Mouse (Mus musculus) midbrain, postnatal 0 days (tissue): ENCODE measurements around the gene Macf1. TPM values are rescaled to one million over a fixed set of nuclear protein-coding genes. Genes with fewer than 3 reads are reported as not detected.
"Not testable (repeated sequence)": the region's sequence is repeated elsewhere in the genome, so short reads cannot be mapped to it uniquely, and the experiment has no call there.

Experiments
- ATAC-seq: fragments of 200-750 bp; cut with Nextera tagmentation; 2 replicates; pipeline ENCODE4 v1.8.0; 2017; ENCODE audit warnings: moderate number of reproducible peaks, mild to moderate bottlenecking, moderate TSS enrichment, moderate library complexity; ENCODE audit not compliant: low FRiP score
- DNase-seq: peaks from one replicate; pipeline ENCODE4 v3.0.0-alpha.2; 2015; ENCODE audit warnings: low spot score
- H3K27ac ChIP-seq: fragments of 300-500 bp; sonication (generic); 2 replicates; pipeline ENCODE4 v1.5.1; 2014; ENCODE audit warnings: low read depth, mild to moderate bottlenecking, low read length, mixed read lengths
- H3K27me3 ChIP-seq: fragments of 300-500 bp; sonication (generic); 2 replicates; pipeline ENCODE4 v1.6.1; 2014; ENCODE audit warnings: low read length, control low read depth, mixed read lengths; ENCODE audit not compliant: insufficient read depth
- H3K36me3 ChIP-seq: fragments of 300-500 bp; sonication (generic); 2 replicates; pipeline ENCODE4 v1.6.1; 2014; ENCODE audit warnings: low read length, control low read depth, mixed read lengths; ENCODE audit not compliant: insufficient read depth
- H3K4me1 ChIP-seq: fragments of 300-500 bp; sonication (generic); 2 replicates; pipeline ENCODE4 v1.6.1; 2014; ENCODE audit warnings: mild to moderate bottlenecking, control low read depth, antibody characterized with exemption, low read length, mixed read lengths; ENCODE audit not compliant: insufficient read depth
- H3K4me2 ChIP-seq: fragments of 300-500 bp; sonication (generic); 2 replicates; pipeline ENCODE4 v1.6.1; 2014; ENCODE audit warnings: low read depth, mild to moderate bottlenecking, low read length, mixed read lengths; ENCODE audit not compliant: poor library complexity, severe bottlenecking
- H3K4me3 ChIP-seq: fragments of 300-500 bp; sonication (generic); 2 replicates; pipeline ENCODE4 v1.5.1; 2014; ENCODE audit warnings: low read depth, mild to moderate bottlenecking, low read length, moderate library complexity
- H3K9ac ChIP-seq: fragments of 300-500 bp; sonication (generic); replicated peaks from 2 replicates; pipeline ENCODE4 v1.6.1; 2014; ENCODE audit warnings: mild to moderate bottlenecking, low read length, moderate library complexity, mixed read lengths; ENCODE audit not compliant: poor library complexity, severe bottlenecking
- H3K9me3 ChIP-seq: fragments of 300-500 bp; sonication (generic); 2 replicates; pipeline ENCODE4 v1.6.1; 2016; ENCODE audit warnings: low read length, control low read depth
- CTCF ChIP-seq: IDR thresholded peaks from 2 replicates; pipeline ENCODE4 v1.5.1; 2016; ENCODE audit warnings: antibody characterized with exemption, mild to moderate bottlenecking
- WGBS: fragments of 180-500 bp; shearing (Covaris S2); extraction: QIAGEN DNeasy Blood & Tissue Kit; methylation state at CpG from one replicate; pipeline ENCODE4 v1.1.7; 2014; 5-methylcytosine and 5-hydroxymethylcytosine counted together
- polyA plus RNA-seq: library from polyadenylated mRNA; unstranded; fragments of >200 nt; fragmentation: Nextera tagmentation; extraction: Ambion mirVana; gene quantifications from 2 replicates; pipeline ENCODE4 v1.2.1, GENCODE M21; 2015
- total RNA-seq: library from RNA; depleted of rRNA; stranded (reverse); fragments of >200 nt; gene quantifications from 2 replicates; pipeline ENCODE4 v1.2.3, GENCODE M21; 2014

Gene Macf1
- total and polyA plus RNA-seq, 2 experiments from 2014 or later = 73.3 to 338 TPM

DNA sequence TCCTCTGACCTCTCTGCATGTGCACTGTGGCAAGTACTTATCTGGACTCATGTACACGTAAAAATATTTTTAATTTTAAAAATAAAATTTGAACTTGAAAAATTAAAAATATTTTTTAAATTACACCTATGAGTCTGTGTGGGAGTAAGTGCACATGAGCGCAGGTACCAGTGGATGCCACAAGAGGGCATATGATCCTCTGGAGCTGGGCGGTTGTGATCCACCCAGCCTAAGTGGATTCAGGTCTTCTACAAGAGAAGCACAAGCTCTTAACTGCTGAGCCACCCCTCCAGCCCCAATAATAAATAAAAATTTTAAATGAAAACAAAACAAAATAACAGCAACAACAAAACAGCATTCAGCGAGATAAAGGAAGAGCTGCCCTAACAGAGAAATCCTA is 351.0 kb downstream of the Macf1 start:
- no peak overlapping the region for H3K4me2 ChIP-seq
- no peak overlapping the region for H3K27ac ChIP-seq
- no peak for DNase-seq
- no peaks in the 10 kb centered on the region for H3K4me1 ChIP-seq
- no peaks in the 10 kb centered on the region for H3K27me3 ChIP-seq
- H3K9ac ChIP-seq = no peak overlapping the region
- TF ChIP-seq CTCF = no peak
- H3K4me3 ChIP-seq = no peak overlapping the region
- ATAC-seq = no peak
- 97% methylated on average over 4 of the region's 4 CpGs for WGBS
- H3K36me3 ChIP-seq = no peaks in the 10 kb centered on the region
- no peaks in the 10 kb centered on the region for H3K9me3 ChIP-seq

DNA sequence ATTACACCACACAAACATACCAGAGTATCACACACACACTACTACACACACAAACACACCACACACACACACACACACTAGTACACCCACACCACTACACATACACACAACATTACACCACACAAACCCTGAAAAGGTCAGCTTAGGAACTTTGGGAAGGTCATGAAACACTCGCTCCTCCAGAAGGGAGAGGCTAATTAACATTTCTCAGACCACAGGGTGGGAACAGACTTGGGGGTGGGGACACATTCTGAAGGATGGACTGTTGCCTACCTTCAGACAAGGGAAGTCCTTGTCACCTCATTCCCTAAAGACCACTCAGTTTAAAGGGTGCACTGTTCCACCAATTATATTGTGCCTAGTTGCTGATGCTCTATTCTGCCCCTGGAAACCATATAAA is 352.2 kb downstream of the Macf1 start:
- not testable (repeated sequence) for H3K9me3 ChIP-seq, DNase-seq, H3K27me3 ChIP-seq, H3K4me1 ChIP-seq, H3K36me3 ChIP-seq, H3K4me3 ChIP-seq, ATAC-seq, H3K27ac ChIP-seq, H3K4me2 ChIP-seq, H3K9ac ChIP-seq
- WGBS = 65% methylated on average over 1 of the region's 1 CpGs

DNA sequence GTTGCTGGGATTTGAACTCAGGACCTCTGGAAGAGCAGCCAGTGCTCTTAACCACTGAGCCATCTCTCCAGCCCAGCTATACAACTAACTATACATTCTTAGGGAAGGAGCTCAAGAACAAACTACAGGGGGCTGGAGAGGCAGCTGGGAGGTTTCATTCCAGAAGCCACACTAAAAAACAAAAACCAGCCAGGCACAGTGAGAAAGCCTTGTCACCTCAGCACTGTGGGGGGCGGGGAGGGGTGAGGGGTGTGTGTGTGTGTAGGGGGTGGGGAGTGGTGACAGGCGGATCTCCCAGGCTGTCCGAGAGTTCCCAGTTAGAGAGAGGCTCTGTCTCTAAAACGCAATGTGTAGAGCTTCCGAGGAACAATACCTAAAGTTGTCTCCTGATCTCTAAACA is 352.8 kb downstream of the Macf1 start:
- Histone ChIP-seq H3K27ac (no peak overlapping the region), H3K4me3 (no peak overlapping the region), H3K9me3 (no peaks in the 10 kb centered on the region), H3K27me3 (no peaks in the 10 kb centered on the region), H3K4me1 (no peaks in the 10 kb centered on the region), H3K4me2 (no peak overlapping the region), H3K36me3 (no peaks in the 10 kb centered on the region), H3K9ac (no peak overlapping the region)
- 73% methylated on average over 5 of the region's 5 CpGs for WGBS
- no peak for DNase-seq
- no peak for TF ChIP-seq CTCF
- no peak for ATAC-seq

DNA sequence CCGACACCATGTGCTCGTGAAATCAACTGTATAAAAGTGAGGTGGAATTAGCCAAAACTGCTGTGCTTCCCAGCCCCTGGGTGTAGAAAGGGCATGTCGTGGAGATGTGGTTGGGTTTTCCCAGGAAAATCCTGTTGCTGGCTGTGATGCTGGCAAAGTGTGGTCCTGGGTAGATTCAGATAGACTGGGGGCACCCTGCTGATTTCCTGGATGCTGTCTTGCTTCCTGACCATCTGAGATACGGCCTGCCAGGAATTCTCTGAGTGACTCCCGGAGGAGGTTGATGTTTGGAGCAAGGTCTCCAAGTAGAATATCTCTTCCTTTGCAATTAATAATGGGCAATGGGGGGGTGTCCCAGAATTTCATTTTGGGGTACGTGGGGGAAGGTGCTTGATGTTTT is 355.2 kb downstream of the Macf1 start:
- no peaks in the 10 kb centered on the region for H3K36me3 ChIP-seq
- H3K4me3 ChIP-seq = no peak overlapping the region
- no peaks in the 10 kb centered on the region for H3K4me1 ChIP-seq
- H3K4me2 ChIP-seq = no peak overlapping the region
- H3K9me3 ChIP-seq = no peaks in the 10 kb centered on the region
- no peak overlapping the region for H3K27ac ChIP-seq
- H3K27me3 ChIP-seq = no peaks in the 10 kb centered on the region
- no peak overlapping the region for H3K9ac ChIP-seq
- ATAC-seq (no peak), DNase-seq (no peak)
- TF ChIP-seq CTCF = no peak
- WGBS = 67% methylated on average over 6 of the region's 6 CpGs

DNA sequence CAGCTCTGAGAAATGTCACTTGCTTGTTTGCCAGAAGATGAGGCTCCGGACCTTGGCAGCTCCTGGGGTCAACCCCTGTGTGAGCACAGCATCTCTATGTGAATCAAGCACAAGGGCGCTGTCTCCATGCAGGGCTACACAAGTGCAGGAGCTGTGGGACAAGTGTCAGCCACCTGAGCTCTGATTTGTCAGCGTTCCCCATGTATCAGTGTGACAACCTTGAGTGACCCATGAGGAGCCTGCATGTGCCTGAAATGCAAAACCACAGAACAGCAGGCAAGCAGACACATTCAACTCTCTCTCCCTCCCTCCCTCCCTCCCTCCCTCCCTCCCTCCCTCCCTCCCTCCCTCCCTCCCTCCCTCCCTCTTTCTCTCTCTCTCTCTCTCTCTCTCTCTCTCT is 356.5 kb downstream of the Macf1 start:
- no peak for DNase-seq
- Histone ChIP-seq H3K9ac (no peak overlapping the region), H3K4me2 (no peak overlapping the region), H3K27me3 (no peaks in the 10 kb centered on the region), H3K4me3 (no peak overlapping the region), H3K27ac (no peak overlapping the region), H3K36me3 (no peaks in the 10 kb centered on the region), H3K4me1 (no peaks in the 10 kb centered on the region), H3K9me3 (no peaks in the 10 kb centered on the region)
- no peak for TF ChIP-seq CTCF
- 58% methylated on average over 3 of the region's 3 CpGs for WGBS
- no peak for ATAC-seq

DNA sequence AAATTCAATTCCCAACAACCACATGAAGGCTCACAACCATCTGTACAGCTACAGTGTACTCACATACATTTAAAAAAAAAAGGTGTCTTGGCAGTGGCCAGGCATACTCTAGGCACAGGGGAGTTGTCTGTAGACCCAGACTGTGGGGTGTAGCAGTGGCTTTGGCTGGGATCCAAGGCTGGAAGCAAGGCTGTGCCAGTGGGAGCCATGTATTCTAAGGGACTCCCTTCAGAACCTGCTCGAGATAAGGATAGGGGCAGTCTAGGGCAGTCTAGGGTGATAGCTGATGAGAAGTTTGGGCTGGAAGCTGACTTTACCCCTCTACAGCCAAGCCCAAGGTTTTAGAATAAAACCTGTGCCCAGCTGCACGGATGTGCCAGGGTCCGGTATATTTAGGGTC is 358.1 kb downstream of the Macf1 start:
- no peak overlapping the region for H3K9ac ChIP-seq
- 78% methylated on average over 3 of the region's 3 CpGs for WGBS
- H3K4me3 ChIP-seq = no peak overlapping the region
- DNase-seq = no peak
- H3K4me1 ChIP-seq = no peaks in the 10 kb centered on the region
- H3K27me3 ChIP-seq = no peaks in the 10 kb centered on the region
- no peaks in the 10 kb centered on the region for H3K36me3 ChIP-seq
- TF ChIP-seq CTCF = no peak
- ATAC-seq = no peak
- H3K27ac ChIP-seq = no peak overlapping the region
- H3K9me3 ChIP-seq = no peaks in the 10 kb centered on the region
- H3K4me2 ChIP-seq = no peak overlapping the region

DNA sequence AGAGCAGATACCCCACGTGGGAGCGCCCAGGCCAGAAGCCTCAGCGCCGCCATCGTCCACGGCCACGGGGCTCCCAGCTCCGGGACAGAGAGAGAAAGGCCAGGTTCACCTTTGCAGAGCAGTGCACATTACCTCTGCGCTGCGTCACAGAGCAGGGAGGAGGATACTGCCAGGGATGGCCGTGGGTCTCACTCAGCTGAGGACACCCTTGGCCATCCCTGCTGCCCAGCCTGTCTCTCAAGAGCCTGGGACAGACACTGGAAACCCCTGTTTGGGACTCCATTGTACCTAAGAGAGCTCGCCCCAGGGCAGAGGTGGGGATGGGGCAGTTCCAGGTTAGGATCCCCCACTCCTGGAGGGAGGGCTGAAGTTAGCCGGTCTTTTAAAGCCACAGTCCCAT is 360.6 kb downstream of the Macf1 start, which contains the start of gene Oxct2a:
Gene Oxct2a (minus strand): TSS at position 101 of the 400 bp plus-strand sequence.
- 17% methylated on average over 13 of the region's 13 CpGs for WGBS
- H3K9me3 ChIP-seq = no peaks in the 10 kb centered on the region
- H3K36me3 ChIP-seq = no peaks in the 10 kb centered on the region
- ATAC-seq (peak; percentile 29), DNase-seq (no peak)
- H3K27me3 ChIP-seq = no peaks in the 10 kb centered on the region
- no peak for TF ChIP-seq CTCF
- H3K9ac ChIP-seq = no peak within 1 kb of the TSS
- H3K4me1 ChIP-seq = no peaks in the 10 kb centered on the region
- peak within 1 kb of the TSS; percentile 28 for H3K4me3 ChIP-seq
- H3K4me2 ChIP-seq = peak within 1 kb of the TSS; percentile 43
- H3K27ac ChIP-seq = no peak within 1 kb of the TSS

DNA sequence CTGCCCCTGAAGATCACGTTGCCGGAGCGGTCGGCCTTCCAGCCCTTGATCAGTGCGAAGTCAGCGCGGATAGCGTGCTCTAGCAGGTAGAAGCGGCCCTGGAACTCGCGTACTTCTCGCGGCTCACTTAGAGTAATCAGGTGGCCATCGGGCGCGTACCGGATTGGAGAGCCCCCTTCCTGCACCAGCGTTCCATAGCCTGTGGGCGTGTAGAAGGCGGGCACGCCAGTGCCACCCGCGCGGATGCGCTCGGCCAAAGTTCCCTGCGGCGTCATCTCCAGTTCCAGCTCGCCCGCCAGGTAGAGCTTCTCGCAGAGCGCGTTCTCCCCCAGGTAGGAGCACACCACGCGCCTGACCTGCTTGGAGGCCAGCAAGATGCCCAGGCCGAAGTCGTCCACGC is 361.2 kb downstream of the Macf1 start:
- H3K27ac ChIP-seq, H3K4me1 ChIP-seq, DNase-seq, H3K27me3 ChIP-seq, H3K9ac ChIP-seq, H3K9me3 ChIP-seq, H3K36me3 ChIP-seq: not testable (repeated sequence)
- ATAC-seq = peak; percentile 67
- Histone ChIP-seq H3K4me3 (peak overlapping the region; percentile 28; the same call in 1 of the 2 replicates), H3K4me2 (peak overlapping the region; percentile 43; the same call in 1 of the 2 replicates)
- 20% methylated on average over 14 of the region's 38 CpGs for WGBS
